ENCODE assay signal across 8 mouse cellular contexts in the genomic region with DNA sequence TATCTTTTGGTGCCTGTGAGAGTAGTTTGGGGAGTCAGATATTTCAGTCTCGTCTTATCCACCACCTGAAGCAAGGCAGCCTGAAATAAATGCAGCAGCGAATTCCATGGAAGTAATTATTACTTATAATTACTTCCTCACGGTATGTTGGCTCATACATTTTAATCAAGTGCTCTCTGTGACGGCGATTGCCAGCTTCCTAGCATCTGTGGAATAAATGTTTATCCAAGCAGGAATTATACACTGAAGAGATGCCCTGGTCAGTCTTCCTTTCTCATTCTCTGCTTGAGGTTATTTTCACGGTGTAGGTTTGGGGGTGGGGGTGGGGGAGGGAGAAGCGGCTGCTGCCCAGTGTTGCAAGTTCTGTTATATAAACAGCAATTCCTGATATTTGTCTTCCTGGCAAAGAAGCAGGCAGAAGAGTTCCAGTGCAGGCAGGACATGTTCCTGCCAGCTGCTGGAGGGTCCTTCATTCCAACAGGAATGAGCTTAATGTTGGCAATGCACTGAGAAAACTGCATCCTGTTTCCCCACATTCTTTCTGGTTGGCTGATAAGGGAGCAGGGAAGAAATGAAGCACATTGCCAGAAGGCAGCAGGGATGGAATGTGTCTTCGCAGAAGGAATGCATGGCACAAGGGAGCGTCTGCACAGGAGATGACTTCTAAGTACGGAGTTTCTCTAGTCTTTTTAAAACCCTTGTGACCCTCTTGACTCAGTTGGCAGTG. TPM values are rescaled to one million over a fixed set of nuclear protein-coding genes. Genes with fewer than 3 reads are reported as not detected.
A peak's percentile ranks its signal among the peaks of the same experiment; 100 is the strongest.
DNase-seq lines count a peak whose midpoint lies in the region; ATAC-seq lines count a peak whose summit lies in the region.

No protein-coding gene starts in this region.

- peak overlapping the region; percentile 25 for H3K4me2 ChIP-seq in hindbrain, embryonic 12.5 days (replicated peaks)
- peak overlapping the region; percentile 4 for H3K4me2 ChIP-seq in midbrain, embryonic 16.5 days (ENCODE audit: low read length)

- DNase-seq in frontal cortex, postnatal 10 days (ENCODE audit: low spot score in 2 of 2): no peak
- peak; percentile 27 to 28 for DNase-seq in cerebellum, postnatal 25 days
- DNase-seq in right cerebral cortex, postnatal 10 days (ENCODE audit: low spot score in 2 of 2): no peak
- DNase-seq in ovary, postnatal 36 days (ENCODE audit: low spot score): no peak
- DNase-seq in right cerebral cortex, postnatal 14 days: no peak

- peak; percentile 89 for ATAC-seq in frontal cortex, adult (ENCODE audit: low TSS enrichment)
- ATAC-seq in hindbrain, embryonic 12.5 days (ENCODE audit: low FRiP score): peak; percentile 53
- peak; percentile 43; the same call in 1 of the 2 replicates for ATAC-seq in midbrain, embryonic 16.5 days

- H3K4me3 ChIP-seq in hindbrain, embryonic 12.5 days: no peak overlapping the region
- no peak overlapping the region for H3K4me3 ChIP-seq in midbrain, embryonic 16.5 days (ENCODE audit: low read depth, low read length)

- peak overlapping the region; percentile 81 for H3K27ac ChIP-seq in hindbrain, embryonic 12.5 days
- peak overlapping the region; percentile 76 for H3K27ac ChIP-seq in midbrain, embryonic 16.5 days (ENCODE audit: low read length)

- WGBS in hindbrain, embryonic 12.5 days: 27% methylated on average over 10 of the region's 10 CpGs
- WGBS in midbrain, embryonic 16.5 days: 16% methylated on average over 10 of the region's 10 CpGs

- H3K27me3 ChIP-seq in hindbrain, embryonic 12.5 days: no peaks in the 10 kb centered on the region
- H3K27me3 ChIP-seq in midbrain, embryonic 16.5 days (ENCODE audit: control insufficient read depth, insufficient read depth, low read depth, low read length): no peaks in the 10 kb centered on the region

- no peak overlapping the region for H3K9ac ChIP-seq in hindbrain, embryonic 12.5 days
- H3K9ac ChIP-seq in midbrain, embryonic 16.5 days (ENCODE audit: low read depth, low read length): no peak overlapping the region

- H3K9me3 ChIP-seq in hindbrain, embryonic 12.5 days (replicated peaks): no peaks in the 10 kb centered on the region
- no peaks in the 10 kb centered on the region for H3K9me3 ChIP-seq in midbrain, embryonic 16.5 days (replicated peaks; ENCODE audit: control insufficient read depth, low read length, poor library complexity, severe bottlenecking)

- peaks cover 29% of the 10 kb centered on the region for H3K4me1 ChIP-seq in hindbrain, embryonic 12.5 days
- H3K4me1 ChIP-seq in midbrain, embryonic 16.5 days (ENCODE audit: control insufficient read depth, insufficient read depth, low read length): peaks cover 32% of the 10 kb centered on the region

- H3K36me3 ChIP-seq in hindbrain, embryonic 12.5 days: no peaks in the 10 kb centered on the region
- peaks cover 2% of the 10 kb centered on the region; the same call in 1 of the 2 replicates for H3K36me3 ChIP-seq in midbrain, embryonic 16.5 days (ENCODE audit: control insufficient read depth, insufficient read depth, low read length)

RNA-seq across cellular contexts. Expression of gene Rab3c, which starts 43.4 kb away (rescaled TPM):
- 86.8 and 90.8 TPM in 2 replicates for polyA plus RNA-seq in hindbrain, embryonic 12.5 days (2016; fragmentation: Nextera tagmentation; extraction: Ambion mirVana)
- 242 and 262 TPM in 2 replicates for polyA plus RNA-seq in midbrain, embryonic 16.5 days (2015; fragmentation: Nextera tagmentation; extraction: Ambion mirVana)

Comparison
In these comparisons a context has a peak if more than half of its experiments do, and no peak if none do; other contexts are left out.
1. DNase-seq: peak in cerebellum, postnatal 25 days (2 of 2); none in frontal cortex, postnatal 10 days (0 of 2), right cerebral cortex, postnatal 10 days (0 of 2), ovary, postnatal 36 days (single experiment) and right cerebral cortex, postnatal 14 days (single experiment).
2. Peak in every context shown above with its lines, with median percentiles within 50 percentile points of each other: ATAC-seq.